Mouse (Mus musculus) heart, adult 2 months (tissue): ENCODE results near the gene Gucd1.

Experiments used
- CTCF ChIP-seq: fragments of 200-600 bp; IDR thresholded peaks from 2 replicates; pipeline ENCODE4 v1.8.1; 2022; ENCODE audit warnings: antibody characterized with exemption, mild to moderate bottlenecking, moderate library complexity
- EP300 ChIP-seq: fragments of 200-500 bp; IDR thresholded peaks from 2 replicates; pipeline ENCODE4 v1.6.1; 2011; ENCODE audit warnings: low read depth, low read length, control low read depth; ENCODE audit not compliant: insufficient read depth
- POLR2A ChIP-seq: fragments of 200-500 bp; IDR thresholded peaks from 2 replicates; pipeline ENCODE4 v1.6.1; 2011; ENCODE audit warnings: mild to moderate bottlenecking, low read depth, low read length, control low read depth; ENCODE audit not compliant: insufficient read depth

GRCm38 (mm10) chr10:75566321-75566720 lies 48.5 kb upstream of the Gucd1 start:
- TF ChIP-seq CTCF (no peak), POLR2A (no peak), EP300 (no peak)
